Mouse (Mus musculus): ENCODE data around the gene Cenpu. TPM values are rescaled to one million over a fixed set of nuclear protein-coding genes. Genes with fewer than 3 reads are reported as not detected.

The Cenpu gene
- polyA plus RNA-seq, 1 experiment from 2014 or later = 6.1 TPM

DNA sequence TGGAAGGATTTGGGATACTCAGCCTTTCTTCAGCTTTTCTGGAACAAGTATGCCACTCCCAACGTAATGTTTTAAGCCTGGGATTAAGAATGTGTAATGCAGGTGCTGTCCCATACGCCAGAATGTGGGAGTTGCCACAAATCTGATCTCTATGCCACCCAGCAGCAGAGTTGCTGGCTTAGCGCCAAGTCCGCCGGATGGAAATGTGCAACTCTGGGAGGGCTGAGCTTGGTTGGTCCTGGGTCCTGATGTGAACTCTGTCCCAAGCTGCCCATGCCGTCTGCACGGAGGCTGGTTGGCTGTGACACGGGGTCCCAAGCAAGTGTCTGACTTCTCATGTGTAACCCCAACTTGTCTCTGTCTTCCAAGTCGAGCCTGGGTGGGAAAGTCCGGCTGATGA is 25.0 kb upstream of the Cenpu start:
- Histone ChIP-seq H3K36me3 (replicated peaks) (0 out of 2 replicates have a peak, but pooled peaks cover 3% of the 10 kb centered on the region), H3K27ac (no peak overlapping the region), H3K4me3 (no peak overlapping the region), H3K4me1 (no peaks in the 10 kb centered on the region), H3K9me3 (no peaks in the 10 kb centered on the region), H3K9ac (no peak overlapping the region), H3K27me3 (replicated peaks) (no peaks in the 10 kb centered on the region), H3K4me2 (no peak overlapping the region)
- no peak for ATAC-seq (replicated peaks)
- 69% methylated on average over 10 of the region's 10 CpGs for WGBS

DNA sequence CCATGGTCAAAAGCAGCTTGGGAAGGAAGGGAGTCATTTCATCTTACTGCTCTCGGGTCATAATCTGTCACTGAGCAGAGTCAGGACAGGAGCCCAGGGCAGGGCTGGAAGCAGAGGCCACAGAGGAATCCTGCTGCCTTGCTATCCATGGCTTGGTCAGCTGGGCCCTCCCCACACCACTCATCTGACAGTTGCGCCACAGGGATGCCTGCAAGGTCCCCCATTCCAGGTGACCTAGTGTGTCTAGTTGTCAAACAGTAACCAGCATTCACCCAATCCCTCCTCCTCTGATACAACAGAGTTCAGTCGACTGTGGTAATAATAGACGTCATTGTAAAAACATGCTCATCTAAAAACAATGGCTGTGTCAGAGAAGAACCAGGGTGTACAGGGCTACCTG is 22.3 kb upstream of the Cenpu start:
- Histone ChIP-seq H3K36me3 (replicated peaks) (0 out of 2 replicates have a peak, but pooled peaks cover 3% of the 10 kb centered on the region), H3K27me3 (replicated peaks) (no peaks in the 10 kb centered on the region), H3K9ac (no peak overlapping the region), H3K27ac (no peak overlapping the region), H3K9me3 (no peaks in the 10 kb centered on the region), H3K4me2 (no peak overlapping the region), H3K4me3 (no peak overlapping the region), H3K4me1 (no peaks in the 10 kb centered on the region)
- 86% methylated on average over 4 of the region's 4 CpGs for WGBS
- ATAC-seq (replicated peaks) = no peak

DNA sequence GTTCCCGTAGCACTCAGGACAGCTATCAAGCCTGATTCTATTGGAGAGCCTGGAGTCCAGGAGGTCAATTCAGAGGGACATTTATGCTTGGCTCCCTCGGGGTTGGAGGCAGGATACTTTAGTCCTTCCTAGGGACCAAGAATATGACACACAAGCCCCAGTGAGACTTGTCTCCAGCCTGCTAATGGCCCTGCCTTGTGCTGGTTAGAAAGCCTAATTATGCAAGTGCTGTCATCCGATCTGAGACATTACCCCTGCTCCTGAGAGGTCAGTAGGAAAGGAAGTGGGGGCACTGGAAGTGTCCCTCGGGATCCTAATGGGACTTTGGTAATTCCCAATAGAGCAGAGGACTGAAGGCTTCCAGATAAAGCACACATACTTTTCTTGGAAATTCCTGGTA is 21.3 kb upstream of the Cenpu start:
- no peak overlapping the region for H3K9ac ChIP-seq
- 60% methylated on average over 4 of the region's 4 CpGs for WGBS
- ATAC-seq (replicated peaks) = no peak
- H3K9me3 ChIP-seq = no peaks in the 10 kb centered on the region
- no peak overlapping the region for H3K27ac ChIP-seq
- H3K4me2 ChIP-seq = no peak overlapping the region
- no peaks in the 10 kb centered on the region for H3K27me3 ChIP-seq (replicated peaks)
- H3K36me3 ChIP-seq (replicated peaks) = 0 out of 2 replicates have a peak, but pooled peaks cover 3% of the 10 kb centered on the region
- no peaks in the 10 kb centered on the region for H3K4me1 ChIP-seq
- H3K4me3 ChIP-seq = no peak overlapping the region

DNA sequence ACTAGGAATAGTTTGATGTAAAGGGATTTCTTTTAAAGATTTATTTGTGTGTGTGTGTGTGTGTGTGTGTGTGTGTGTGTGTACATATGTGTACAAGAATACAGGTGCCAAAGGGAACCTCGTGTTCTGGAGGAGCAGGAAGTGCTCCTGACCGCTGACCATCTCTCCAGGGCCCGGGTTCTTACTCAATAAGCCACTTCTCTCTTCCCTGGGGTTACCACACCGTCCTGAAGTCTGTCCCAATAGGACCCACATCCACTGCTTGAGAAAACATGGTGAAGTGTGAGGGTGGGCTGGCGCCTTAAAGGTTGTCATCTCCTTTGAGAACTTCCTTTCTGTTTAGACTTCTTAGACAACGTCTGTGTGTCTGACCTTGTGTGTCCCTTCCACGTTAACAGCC is 17.9 kb upstream of the Cenpu start:
- no peak for ATAC-seq (replicated peaks)
- 90% methylated on average over 7 of the region's 7 CpGs for WGBS

DNA sequence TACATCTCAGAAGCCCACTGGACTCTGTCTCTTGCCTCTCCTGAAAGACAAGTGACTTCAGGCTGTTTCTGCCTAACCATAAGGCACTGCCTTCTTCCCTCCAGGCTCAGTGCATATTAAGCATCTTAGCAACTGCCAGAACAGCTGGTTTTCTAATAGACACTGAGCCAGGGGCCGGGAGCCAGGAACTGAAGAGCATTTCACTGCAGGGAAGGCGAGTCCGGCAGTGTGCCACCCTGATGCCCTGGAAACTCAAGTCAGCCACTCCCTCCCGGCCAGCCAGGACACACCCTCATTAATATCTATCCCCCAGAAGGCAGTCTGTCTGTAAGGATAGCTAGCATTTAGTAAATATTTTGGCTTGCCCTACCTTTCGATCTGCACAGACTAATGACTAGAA is 12.1 kb upstream of the Cenpu start:
- no peak overlapping the region for H3K9ac ChIP-seq
- H3K4me1 ChIP-seq = no peaks in the 10 kb centered on the region
- no peak; the same call in 1 of the 2 replicates for ATAC-seq (replicated peaks)
- H3K4me3 ChIP-seq = no peak overlapping the region
- H3K27me3 ChIP-seq (replicated peaks) = no peaks in the 10 kb centered on the region
- H3K9me3 ChIP-seq = no peaks in the 10 kb centered on the region
- WGBS = 57% methylated on average over 5 of the region's 5 CpGs
- H3K27ac ChIP-seq = no peak overlapping the region
- no peak overlapping the region for H3K4me2 ChIP-seq
- no peaks in the 10 kb centered on the region for H3K36me3 ChIP-seq (replicated peaks)

More for the DNA sequence above, 17.9 kb upstream of the Cenpu start:
- Histone ChIP-seq H3K4me2 (no peak overlapping the region), H3K9me3 (no peaks in the 10 kb centered on the region), H3K27ac (no peak overlapping the region), H3K27me3 (replicated peaks) (no peaks in the 10 kb centered on the region), H3K4me1 (no peaks in the 10 kb centered on the region), H3K9ac (no peak overlapping the region), H3K36me3 (replicated peaks) (0 out of 2 replicates have a peak, but pooled peaks cover 3% of the 10 kb centered on the region), H3K4me3 (no peak overlapping the region)

DNA sequence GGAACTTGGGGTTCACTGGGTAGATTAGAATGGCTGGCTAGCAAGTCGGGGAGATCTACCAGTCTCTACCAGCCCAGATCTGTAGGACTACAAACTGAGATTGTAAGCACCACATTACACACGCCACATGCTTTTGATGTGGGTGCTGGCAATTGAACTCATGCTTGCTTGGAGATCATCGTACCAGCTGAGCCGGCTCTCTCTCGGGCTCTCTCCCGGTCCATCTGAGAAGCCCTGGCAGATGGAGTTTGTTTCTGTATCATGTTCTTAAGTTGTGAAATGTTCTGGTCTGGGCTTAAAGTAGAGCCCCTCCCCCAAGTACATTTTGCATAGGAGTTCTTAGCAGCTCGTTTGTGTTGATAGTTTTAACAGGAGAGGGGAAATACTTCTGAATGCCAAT is 8.6 kb upstream of the Cenpu start:
- Histone ChIP-seq H3K9me3 (no peaks in the 10 kb centered on the region), H3K36me3 (replicated peaks) (no peaks in the 10 kb centered on the region), H3K4me3 (no peak overlapping the region), H3K4me2 (no peak overlapping the region), H3K27me3 (replicated peaks) (no peaks in the 10 kb centered on the region), H3K9ac (no peak overlapping the region), H3K27ac (no peak overlapping the region), H3K4me1 (no peaks in the 10 kb centered on the region)
- ATAC-seq (replicated peaks) = no peak
- 85% methylated on average over 7 of the region's 7 CpGs for WGBS

DNA sequence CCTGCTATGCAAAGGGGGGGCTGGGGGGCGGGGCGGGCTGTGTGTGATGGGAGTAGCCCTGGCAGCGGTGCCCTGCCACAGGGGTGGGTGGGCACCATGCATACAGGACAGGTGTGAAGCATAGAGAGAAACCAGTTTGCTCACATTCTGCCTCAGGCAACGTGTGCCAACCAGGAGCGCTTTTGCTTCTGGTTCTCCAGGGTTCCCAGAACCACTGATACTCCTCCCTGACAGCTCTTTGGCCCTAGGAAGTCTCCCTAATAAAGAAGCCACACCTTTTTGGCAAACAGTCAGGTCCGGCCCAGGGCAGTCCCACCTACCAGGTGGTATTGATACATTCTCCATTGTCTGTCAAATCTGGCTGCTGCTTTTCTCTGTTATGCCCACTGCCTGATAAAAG is 8.2 kb upstream of the Cenpu start:
- no peaks in the 10 kb centered on the region for H3K27me3 ChIP-seq (replicated peaks)
- no peak overlapping the region for H3K27ac ChIP-seq
- WGBS = 83% methylated on average over 6 of the region's 6 CpGs
- H3K9me3 ChIP-seq = no peaks in the 10 kb centered on the region
- no peaks in the 10 kb centered on the region for H3K4me1 ChIP-seq
- no peak overlapping the region for H3K4me2 ChIP-seq
- no peak overlapping the region for H3K4me3 ChIP-seq
- no peak for ATAC-seq (replicated peaks)
- H3K36me3 ChIP-seq (replicated peaks) = no peaks in the 10 kb centered on the region
- no peak overlapping the region for H3K9ac ChIP-seq

DNA sequence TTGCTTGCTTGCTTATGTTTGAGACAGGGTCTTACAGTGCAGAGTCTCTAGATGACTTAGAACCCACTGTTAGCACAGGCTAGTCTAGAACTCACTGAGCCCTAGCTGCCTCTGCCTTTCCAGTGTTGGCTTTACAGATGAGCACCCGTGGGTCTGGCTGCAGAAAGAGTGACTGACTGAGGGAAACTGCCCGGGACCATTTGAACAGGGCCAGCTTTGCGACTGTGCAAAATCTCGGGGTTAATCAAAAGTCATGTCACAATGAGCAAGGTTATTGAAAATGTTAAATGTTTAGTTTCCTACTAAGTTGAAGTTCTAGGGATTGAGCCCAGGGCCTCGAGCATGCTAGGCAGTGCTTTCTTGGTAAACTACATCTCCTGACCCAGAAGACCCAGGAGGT is 6.0 kb upstream of the Cenpu start:
- Histone ChIP-seq H3K36me3 (replicated peaks) (no peaks in the 10 kb centered on the region), H3K27me3 (replicated peaks) (no peaks in the 10 kb centered on the region), H3K4me2 (no peak overlapping the region), H3K4me1 (no peaks in the 10 kb centered on the region), H3K4me3 (no peak overlapping the region), H3K9ac (no peak overlapping the region), H3K9me3 (no peaks in the 10 kb centered on the region), H3K27ac (no peak overlapping the region)
- no peak for ATAC-seq (replicated peaks)
- WGBS = 82% methylated on average over 5 of the region's 5 CpGs

DNA sequence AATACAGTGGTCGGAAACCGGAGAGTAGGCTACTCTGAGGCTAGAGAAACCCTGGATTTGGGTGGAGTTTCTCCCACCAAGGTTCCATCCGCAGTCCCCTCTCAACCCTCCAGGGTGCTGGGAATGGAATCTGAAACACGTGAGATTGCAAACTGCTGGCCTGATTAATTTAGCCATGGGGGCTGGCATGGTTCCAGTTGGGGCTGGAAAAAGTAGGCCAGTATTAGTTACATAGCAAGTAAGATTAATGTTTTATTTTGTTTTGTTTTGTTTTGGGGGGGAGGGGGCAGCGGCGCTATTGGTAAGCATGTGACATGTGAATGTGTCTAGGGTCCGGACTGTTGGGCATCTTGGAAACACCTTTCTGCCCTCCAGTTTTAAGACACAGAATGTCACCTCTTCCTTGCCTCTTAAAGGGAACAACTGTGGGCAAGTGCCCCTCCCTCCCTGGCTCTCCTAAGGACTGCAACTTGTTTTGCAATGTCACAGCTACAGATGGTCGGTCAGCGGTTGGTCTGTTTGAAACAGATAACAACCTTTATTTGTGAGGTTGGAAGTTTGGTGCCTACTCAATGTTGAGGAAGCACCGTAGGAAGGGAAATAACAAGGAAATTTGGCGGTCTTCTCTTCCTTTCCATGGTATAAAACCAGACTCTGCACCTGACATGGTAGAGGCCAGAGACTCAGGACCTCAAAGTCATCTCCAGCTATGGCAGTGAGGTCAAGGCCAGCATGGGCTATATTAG is 5.2 kb upstream of the Cenpu start:
- no peaks in the 10 kb centered on the region for H3K36me3 ChIP-seq (replicated peaks)
- ATAC-seq (replicated peaks) = no peak

DNA sequence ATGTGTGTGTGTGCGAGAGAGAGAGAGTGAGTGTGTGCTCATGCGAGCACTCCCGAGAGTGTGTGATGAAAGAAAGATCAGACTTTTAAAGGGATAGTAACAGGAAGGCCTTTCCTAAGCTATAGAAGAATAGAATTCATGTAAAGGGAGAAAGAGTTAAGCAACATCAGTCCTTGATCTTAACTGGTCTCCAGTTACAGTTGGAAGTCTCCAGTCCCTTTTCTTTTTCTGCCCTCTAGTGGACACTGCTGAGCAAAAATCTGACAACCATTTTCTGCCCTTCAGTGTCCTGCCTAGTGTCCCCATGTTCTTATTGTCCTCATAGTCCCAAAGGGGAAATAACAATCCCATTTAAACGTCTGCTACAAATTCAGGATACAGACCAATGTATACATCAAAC is 4.6 kb upstream of the Cenpu start:
- peaks cover 5% of the 10 kb centered on the region for H3K4me1 ChIP-seq
- no peaks in the 10 kb centered on the region for H3K27me3 ChIP-seq (replicated peaks)
- H3K27ac ChIP-seq = no peak overlapping the region
- H3K36me3 ChIP-seq (replicated peaks) = no peaks in the 10 kb centered on the region
- 49% methylated on average over 4 of the region's 4 CpGs for WGBS
- H3K4me2 ChIP-seq = no peak overlapping the region
- no peaks in the 10 kb centered on the region for H3K9me3 ChIP-seq
- H3K9ac ChIP-seq = no peak overlapping the region
- ATAC-seq (replicated peaks) = no peak
- H3K4me3 ChIP-seq = no peak overlapping the region

More for the DNA sequence above, 5.2 kb upstream of the Cenpu start:
- WGBS = 79% methylated on average over 11 of the region's 11 CpGs
- Histone ChIP-seq H3K9ac (no peak overlapping the region), H3K4me3 (no peak overlapping the region), H3K4me1 (peaks cover 3% of the 10 kb centered on the region; the same call in 1 of the 2 replicates), H3K27me3 (replicated peaks) (no peaks in the 10 kb centered on the region), H3K9me3 (no peaks in the 10 kb centered on the region), H3K27ac (no peak overlapping the region), H3K4me2 (no peak overlapping the region)

DNA sequence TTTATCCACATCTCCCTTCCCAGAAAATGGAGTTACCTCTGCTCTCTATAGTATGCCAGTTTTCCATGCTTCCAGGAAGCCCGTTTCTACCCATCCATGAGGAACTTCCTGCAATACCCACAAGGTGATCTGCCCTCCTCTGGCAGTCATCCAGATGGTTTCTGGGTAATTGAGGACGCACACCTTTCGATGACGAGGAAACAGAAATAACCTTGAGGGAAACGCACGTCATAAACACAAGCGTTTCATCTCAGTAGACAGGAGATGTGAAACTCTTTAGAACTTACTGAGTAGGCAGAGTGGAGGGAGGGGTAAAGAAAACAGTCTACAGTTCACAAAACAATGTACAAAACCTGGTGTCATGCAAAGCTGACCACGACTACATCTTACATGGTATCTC is 1.8 kb upstream of the Cenpu start:
- no peak for ATAC-seq (replicated peaks)
- peaks cover 11% of the 10 kb centered on the region for H3K4me1 ChIP-seq
- H3K27me3 ChIP-seq (replicated peaks) = no peaks in the 10 kb centered on the region
- H3K27ac ChIP-seq = no peak overlapping the region
- 90% methylated on average over 8 of the region's 8 CpGs for WGBS
- H3K36me3 ChIP-seq (replicated peaks) = no peaks in the 10 kb centered on the region
- no peak overlapping the region for H3K4me2 ChIP-seq
- H3K9me3 ChIP-seq = no peaks in the 10 kb centered on the region
- H3K9ac ChIP-seq = no peak overlapping the region
- no peak overlapping the region for H3K4me3 ChIP-seq

DNA sequence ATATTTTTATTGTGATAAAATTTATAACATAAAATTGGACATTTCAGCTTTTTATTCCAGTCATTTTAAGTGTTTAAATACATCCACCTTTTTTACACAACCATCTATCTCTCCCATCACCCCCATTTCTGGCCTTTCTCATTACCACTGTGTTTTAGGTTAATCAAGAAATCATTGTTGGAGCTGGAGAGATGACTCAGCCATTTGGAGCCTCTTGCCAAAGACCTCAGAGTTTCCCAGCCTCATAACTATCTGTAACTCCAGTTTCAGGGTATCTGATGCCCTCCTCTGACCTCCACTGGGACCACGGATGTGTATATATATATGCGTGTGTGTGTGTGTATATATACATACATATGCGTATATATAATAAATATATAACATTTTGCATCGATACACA is 799 bp upstream of the Cenpu start:
- H3K36me3 ChIP-seq (replicated peaks) = no peaks in the 10 kb centered on the region
- peaks cover 11% of the 10 kb centered on the region for H3K4me1 ChIP-seq
- peak overlapping the region; percentile 54 for H3K4me3 ChIP-seq
- 0 out of 2 replicates have a peak, but pooled peaks have one; percentile 24 for ATAC-seq (replicated peaks)
- H3K4me2 ChIP-seq = peak overlapping the region; percentile 53
- no peak overlapping the region for H3K9ac ChIP-seq
- H3K27ac ChIP-seq = peak overlapping the region; percentile 82; the same call in 1 of the 2 replicates
- H3K9me3 ChIP-seq = no peaks in the 10 kb centered on the region
- WGBS = 54% methylated on average over 4 of the region's 4 CpGs
- H3K27me3 ChIP-seq (replicated peaks) = no peaks in the 10 kb centered on the region

DNA sequence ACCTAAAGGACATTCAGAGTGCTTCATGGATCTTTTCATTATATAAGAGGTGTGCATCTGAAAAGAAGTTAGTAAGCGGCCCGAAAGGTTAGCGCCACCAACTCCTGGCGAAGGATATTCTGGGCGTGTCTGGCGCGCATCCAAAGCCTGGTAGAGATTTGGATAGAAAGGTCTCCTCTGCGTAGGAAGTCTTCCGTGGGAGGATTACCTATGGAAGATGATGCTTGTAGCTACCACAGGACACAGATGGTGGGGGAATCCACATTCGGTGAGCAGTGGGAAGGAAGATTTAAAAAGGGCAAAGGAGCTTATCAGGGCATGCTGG is 575 bp downstream of the Cenpu start:
- no peaks in the 10 kb centered on the region for H3K9me3 ChIP-seq
- peaks cover 11% of the 10 kb centered on the region for H3K4me1 ChIP-seq
- H3K9ac ChIP-seq = 0 out of 2 replicates have a peak overlapping the region, but pooled peaks have one; percentile 22
- no peak for ATAC-seq (replicated peaks)
- no peaks in the 10 kb centered on the region for H3K27me3 ChIP-seq (replicated peaks)
- H3K36me3 ChIP-seq (replicated peaks) = no peaks in the 10 kb centered on the region
- H3K27ac ChIP-seq = no peak overlapping the region
- peak overlapping the region; percentile 67 for H3K4me2 ChIP-seq
- peak overlapping the region; percentile 54 for H3K4me3 ChIP-seq
- WGBS = 2% methylated on average over 10 of the region's 10 CpGs

Data from midbrain, embryonic 15.5 days (tissue).